Mouse (Mus musculus): Measurements from ENCODE around the gene Ccdc7a. TPM values are rescaled to one million over a fixed set of nuclear protein-coding genes. Genes with fewer than 3 reads are reported as not detected.

Ccdc7a gene
- polyA plus RNA-seq, 1 experiment from 2014 or later = not detected

Other genes starting within 250 kb of the Ccdc7a start
- gene Ccdc7b, start 1.6 kb upstream of the Ccdc7a start, polyA plus RNA-seq (2014; fragmentation: Nextera tagmentation; extraction: Ambion mirVana) = not detected in 2 replicates
- not detected in 2 replicates for gene Gm10999, start 66.1 kb upstream of the Ccdc7a start, polyA plus RNA-seq (2014; fragmentation: Nextera tagmentation; extraction: Ambion mirVana)
- gene 2610044O15Rik8, start 168.9 kb upstream of the Ccdc7a start, polyA plus RNA-seq (2014; fragmentation: Nextera tagmentation; extraction: Ambion mirVana) = 25.0 and 30.5 TPM in 2 replicates